ENCODE assay signal across 22 mouse cellular contexts in genomic region chr9:57271081-57271480, GRCm38 (mm10). TPM values are rescaled to one million over a fixed set of nuclear protein-coding genes. Genes with fewer than 3 reads are reported as not detected.
"Had no signal": no experiment of that assay in that cellular context is flagged by ENCODE, and none has a peak within 500 bp of the region (broad histone marks: within the 10 kb centered on the region; RNA-seq: fewer than 3 reads in every experiment).

No protein-coding gene starts in this region.

- H3K36me3 ChIP-seq: limb, embryonic 13.5 days; midbrain, embryonic 13.5 days; neural tube, embryonic 15.5 days had no signal

- DNase-seq: kidney, postnatal 36 days; left cerebral cortex, postnatal 4 days; lung, adult 18-20 months; lung, postnatal 36 days; right cerebral cortex, adult 18-20 months; right cerebral cortex, postnatal 25 days; thymus, postnatal 4 days had no signal

- H3K4me3 ChIP-seq: limb, embryonic 13.5 days; midbrain, embryonic 13.5 days; myocyte; neural tube, embryonic 15.5 days had no signal

- H3K9me3 ChIP-seq: limb, embryonic 13.5 days; midbrain, embryonic 13.5 days; neural tube, embryonic 15.5 days had no signal

- H3K4me2 ChIP-seq: limb, embryonic 13.5 days; midbrain, embryonic 13.5 days; neural tube, embryonic 15.5 days had no signal

- H3K9ac ChIP-seq: limb, embryonic 13.5 days; liver, embryonic 14.5 days; midbrain, embryonic 13.5 days; neural tube, embryonic 15.5 days had no signal

- ATAC-seq: midbrain, embryonic 13.5 days had no signal

- H3K27ac ChIP-seq: limb, embryonic 13.5 days; liver, embryonic 14.5 days; midbrain, embryonic 13.5 days; neural tube, embryonic 15.5 days; stomach, postnatal 0 days had no signal

RNA-seq across cellular contexts. Expression of gene Trcg1, which starts 34.7 kb away (rescaled TPM):
- total RNA-seq: layer of hippocampus, adult 18-20 months; layer of hippocampus, postnatal 14 days; left cerebral cortex, adult 18-20 months; left cerebral cortex, postnatal 10 days; left cerebral cortex, postnatal 4 days; liver, adult 2 months; megakaryocyte progenitor cell, adult 5-6 weeks had no signal
- polyA plus RNA-seq: limb, embryonic 13.5 days; liver, adult 2 months; liver, embryonic 14.5 days; lung, embryonic 16.5 days; midbrain, embryonic 13.5 days; myocyte; neural tube, embryonic 11.5 days; neural tube, embryonic 15.5 days; small intestine, adult 2 months; stomach, postnatal 0 days had no signal
